Mouse (Mus musculus) lung, embryonic 14.5 days (tissue): ENCODE measurements around the gene Sergef. TPM values are rescaled to one million over a fixed set of nuclear protein-coding genes. Genes with fewer than 3 reads are reported as not detected.
A peak's percentile ranks its signal among the peaks of the same experiment; 100 is the strongest.
"Not testable (repeated sequence)": the region's sequence is repeated elsewhere in the genome, so short reads cannot be mapped to it uniquely, and the experiment has no call there.

Source experiments
- ATAC-seq: fragments of 200-750 bp; cut with Nextera tagmentation; 2 replicates; pipeline ENCODE4 v1.8.0; 2017; ENCODE audit warnings: mild to moderate bottlenecking, moderate TSS enrichment, moderate library complexity; ENCODE audit not compliant: insufficient read depth
- DNase-seq: peaks from one replicate; pipeline ENCODE4 v3.0.0-alpha.2; 2015
- H3K27ac ChIP-seq: fragments of 300-500 bp; sonication (generic); 2 replicates; pipeline ENCODE4 v1.5.1; 2014; ENCODE audit warnings: low read depth, mild to moderate bottlenecking, moderate library complexity
- H3K27me3 ChIP-seq: fragments of 300-500 bp; sonication (generic); 2 replicates; pipeline ENCODE4 v1.6.1; 2014; ENCODE audit warnings: low read length, control low read depth; ENCODE audit not compliant: insufficient read depth
- H3K36me3 ChIP-seq: fragments of 300-500 bp; sonication (generic); 2 replicates; pipeline ENCODE4 v1.6.1; 2014; ENCODE audit warnings: control low read depth; ENCODE audit not compliant: insufficient read depth
- H3K4me1 ChIP-seq: fragments of 300-500 bp; sonication (generic); 2 replicates; pipeline ENCODE4 v1.6.1; 2014; ENCODE audit warnings: antibody characterized with exemption, control low read depth; ENCODE audit not compliant: insufficient read depth
- H3K4me2 ChIP-seq: fragments of 300-500 bp; sonication (generic); 2 replicates; pipeline ENCODE4 v1.6.1; 2014; ENCODE audit warnings: mild to moderate bottlenecking
- H3K4me3 ChIP-seq: fragments of 300-500 bp; sonication (generic); 2 replicates; pipeline ENCODE4 v1.5.1; 2014; ENCODE audit warnings: low read depth, low read length
- H3K9ac ChIP-seq: fragments of 300-500 bp; sonication (generic); 2 replicates; pipeline ENCODE4 v1.6.1; 2014
- H3K9me3 ChIP-seq: fragments of 300-500 bp; sonication (generic); 2 replicates; pipeline ENCODE4 v1.6.1; 2016; ENCODE audit warnings: low read depth, low read length, control low read depth
- CTCF ChIP-seq: IDR thresholded peaks from 2 replicates; pipeline ENCODE4 v1.5.1; 2016; ENCODE audit warnings: antibody characterized with exemption, low read depth
- WGBS: fragments of 180-500 bp; shearing (Covaris S2); extraction: QIAGEN DNeasy Blood & Tissue Kit; methylation state at CpG from one replicate; pipeline ENCODE4 v1.1.7; 2014; 5-methylcytosine and 5-hydroxymethylcytosine counted together
- polyA plus RNA-seq: library from polyadenylated mRNA; unstranded; fragments of >200 nt; fragmentation: Nextera tagmentation; extraction: Ambion mirVana; gene quantifications from 2 replicates; pipeline ENCODE4 v1.2.1, GENCODE M21; 2014

Sergef gene
- polyA plus RNA-seq, 1 experiment from 2014 or later, result 12.7 TPM

DNA sequence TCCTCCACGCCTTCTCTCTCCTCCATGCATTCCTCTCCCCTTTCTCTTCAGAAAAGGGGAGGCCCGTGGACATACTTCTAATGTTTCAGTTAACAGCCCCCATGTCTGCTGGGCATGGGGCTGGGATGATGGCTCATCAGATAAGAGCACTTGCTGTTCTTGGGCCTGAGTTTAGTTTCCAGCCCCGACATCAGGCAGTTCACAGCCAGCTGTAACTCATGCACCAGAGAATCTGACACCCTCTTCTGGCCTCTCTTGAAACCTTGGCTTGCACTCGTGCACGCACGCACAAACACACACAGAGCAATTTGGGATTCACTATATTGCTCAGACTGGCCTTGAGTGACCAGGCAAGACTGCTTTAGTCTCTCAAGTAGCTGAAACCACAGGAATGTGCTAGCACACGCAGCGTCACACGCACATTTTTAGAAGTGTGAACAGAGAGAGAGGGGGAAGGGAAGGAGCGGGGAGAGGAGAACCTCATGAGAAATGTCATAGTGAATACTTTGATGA lies 32.6 kb upstream of the Sergef start, which contains the start of gene Tph1:
Gene Tph1, minus strand, starts transcription at position 378 of the 513 bp plus-strand sequence.
- H3K4me3 ChIP-seq, result no peak within 1 kb of the TSS
- no peak within 1 kb of the TSS; the same call in 1 of the 2 replicates for H3K9ac ChIP-seq
- H3K27ac ChIP-seq, result no peak within 1 kb of the TSS
- H3K9me3 ChIP-seq, result no peaks in the 10 kb centered on the region
- H3K36me3 ChIP-seq, result no peaks in the 10 kb centered on the region
- peaks cover 9% of the 10 kb centered on the region; the same call in 1 of the 2 replicates for H3K27me3 ChIP-seq
- 19% methylated on average over 10 of the region's 10 CpGs for WGBS
- no peak within 1 kb of the TSS for H3K4me2 ChIP-seq
- H3K4me1 ChIP-seq, result 0 out of 2 replicates have a peak, but pooled peaks cover 3% of the 10 kb centered on the region
- DNase-seq (peak; percentile 48), ATAC-seq (no peak; the same call in 1 of the 2 replicates)
- no peak for TF ChIP-seq CTCF

DNA sequence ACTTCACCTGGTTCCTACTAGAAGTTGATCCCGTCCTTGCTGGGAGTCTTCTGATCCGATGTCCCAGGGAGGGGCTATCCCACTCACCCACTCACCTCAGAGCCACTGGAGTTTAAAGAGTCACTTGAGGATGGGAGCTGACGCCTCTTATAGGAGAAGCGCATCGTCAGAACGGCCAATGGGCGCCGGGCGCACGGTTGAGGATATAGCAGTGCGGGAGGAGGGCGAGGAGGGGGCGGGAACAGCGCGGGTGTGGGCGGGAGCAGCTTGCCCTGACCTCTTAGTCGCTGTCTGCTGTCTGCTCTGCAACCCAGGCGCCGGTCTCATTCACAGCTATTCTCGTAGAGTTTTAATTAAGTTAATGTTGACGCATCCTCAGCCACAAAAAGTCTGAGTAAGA lies 27.6 kb upstream of the Sergef start:
- H3K27ac ChIP-seq, result no peak overlapping the region
- peaks cover 16% of the 10 kb centered on the region for H3K27me3 ChIP-seq
- no peak overlapping the region for H3K4me3 ChIP-seq
- ATAC-seq (no peak), DNase-seq (peak; percentile 21)
- H3K9me3 ChIP-seq, result no peaks in the 10 kb centered on the region
- no peak overlapping the region for H3K9ac ChIP-seq
- 2% methylated on average over 21 of the region's 21 CpGs for WGBS
- no peak for TF ChIP-seq CTCF
- H3K4me2 ChIP-seq, result peak overlapping the region; percentile 29; the same call in 1 of the 2 replicates
- no peaks in the 10 kb centered on the region for H3K36me3 ChIP-seq
- 0 out of 2 replicates have a peak, but pooled peaks cover under 1% of the 10 kb centered on the region for H3K4me1 ChIP-seq

DNA sequence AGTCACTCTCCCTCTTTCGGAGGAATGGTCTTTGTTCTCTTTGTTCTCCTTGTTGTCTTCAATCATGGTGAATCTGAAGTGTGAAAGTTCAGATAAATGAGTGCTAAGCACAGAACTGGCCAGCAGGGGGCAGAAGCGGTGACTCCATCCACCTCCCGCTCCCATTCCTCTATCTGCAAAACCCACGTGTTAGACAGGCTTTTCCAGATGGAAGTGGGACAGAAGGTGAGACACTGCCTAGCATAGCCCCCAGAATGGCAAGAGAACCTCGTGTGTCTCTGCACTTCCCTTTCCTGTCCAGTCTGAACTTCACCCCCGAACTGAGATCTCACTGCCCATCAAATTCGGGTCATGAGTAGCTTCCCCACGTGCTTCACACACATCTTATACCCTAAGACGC lies 25.6 kb upstream of the Sergef start:
- ATAC-seq, result no peak
- no peaks in the 10 kb centered on the region for H3K4me1 ChIP-seq
- no peak overlapping the region for H3K4me2 ChIP-seq
- peaks cover 16% of the 10 kb centered on the region for H3K27me3 ChIP-seq
- H3K36me3 ChIP-seq, result no peaks in the 10 kb centered on the region
- no peaks in the 10 kb centered on the region for H3K9me3 ChIP-seq
- H3K9ac ChIP-seq, result no peak overlapping the region
- 29% methylated on average over 9 of the region's 9 CpGs for WGBS
- no peak overlapping the region for H3K4me3 ChIP-seq
- peak; percentile 54 for DNase-seq
- peak; percentile 77 for TF ChIP-seq CTCF
- no peak overlapping the region for H3K27ac ChIP-seq

DNA sequence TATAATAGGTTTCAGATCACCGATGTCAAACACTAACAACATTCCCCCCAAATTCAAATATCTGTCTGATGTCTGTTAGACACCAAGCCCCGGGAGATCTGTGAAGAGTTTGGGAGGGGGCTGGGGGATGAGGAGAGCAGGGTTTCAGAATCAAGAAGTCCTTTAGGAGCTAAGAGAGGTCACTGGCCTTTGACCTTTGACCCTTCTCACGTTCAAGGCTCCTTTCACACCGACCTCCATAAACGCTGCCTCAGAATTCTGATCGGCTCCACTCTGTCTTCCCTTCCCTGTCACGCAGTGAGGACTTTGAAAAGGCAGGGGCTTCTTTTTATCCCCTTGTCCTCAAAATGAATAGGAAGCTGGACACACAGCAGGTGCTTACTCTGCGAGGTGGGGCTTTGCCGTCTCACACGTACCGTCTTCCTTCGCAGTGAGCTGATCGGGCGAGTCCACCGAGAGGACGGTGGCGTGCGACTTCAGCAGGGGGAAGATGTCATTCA lies 22.0 kb upstream of the Sergef start:
- Histone ChIP-seq H3K36me3 (no peaks in the 10 kb centered on the region), H3K27me3 (peaks cover 4% of the 10 kb centered on the region; the same call in 1 of the 2 replicates), H3K4me1 (no peaks in the 10 kb centered on the region), H3K4me3 (no peak overlapping the region), H3K27ac (no peak overlapping the region), H3K9me3 (no peaks in the 10 kb centered on the region), H3K9ac (no peak overlapping the region), H3K4me2 (no peak overlapping the region)
- ATAC-seq, result no peak
- DNase-seq, result no peak
- WGBS, result 48% methylated on average over 18 of the region's 18 CpGs
- TF ChIP-seq CTCF, result no peak

DNA sequence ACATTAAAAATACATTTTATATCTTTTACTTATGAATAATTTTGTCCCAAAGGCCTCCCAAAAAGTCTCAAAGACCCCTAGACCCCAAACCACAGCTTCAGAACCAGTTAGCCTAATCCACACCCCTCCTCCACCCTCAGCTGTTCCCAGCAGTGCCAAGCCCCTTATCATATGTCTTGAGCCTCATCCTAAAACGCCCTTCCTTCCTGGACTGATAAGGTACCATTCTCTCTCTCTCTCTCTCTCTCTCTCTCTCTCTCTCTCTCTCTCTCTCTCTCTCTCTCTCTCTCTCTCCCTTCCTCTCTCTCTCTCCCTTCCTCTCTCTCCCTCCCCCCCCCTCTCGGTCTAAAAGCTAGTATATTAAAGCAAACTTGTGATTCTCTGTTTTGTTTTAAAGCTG lies 12.7 kb upstream of the Sergef start:
- Histone ChIP-seq H3K27ac (no peak overlapping the region), H3K27me3 (no peaks in the 10 kb centered on the region), H3K9ac (no peak overlapping the region), H3K4me2 (no peak overlapping the region), H3K4me1 (no peaks in the 10 kb centered on the region), H3K36me3 (no peaks in the 10 kb centered on the region), H3K9me3 (no peaks in the 10 kb centered on the region), H3K4me3 (no peak overlapping the region)
- TF ChIP-seq CTCF, result no peak
- DNase-seq (no peak), ATAC-seq (no peak)
- WGBS, result 39% methylated on average over 2 of the region's 2 CpGs

DNA sequence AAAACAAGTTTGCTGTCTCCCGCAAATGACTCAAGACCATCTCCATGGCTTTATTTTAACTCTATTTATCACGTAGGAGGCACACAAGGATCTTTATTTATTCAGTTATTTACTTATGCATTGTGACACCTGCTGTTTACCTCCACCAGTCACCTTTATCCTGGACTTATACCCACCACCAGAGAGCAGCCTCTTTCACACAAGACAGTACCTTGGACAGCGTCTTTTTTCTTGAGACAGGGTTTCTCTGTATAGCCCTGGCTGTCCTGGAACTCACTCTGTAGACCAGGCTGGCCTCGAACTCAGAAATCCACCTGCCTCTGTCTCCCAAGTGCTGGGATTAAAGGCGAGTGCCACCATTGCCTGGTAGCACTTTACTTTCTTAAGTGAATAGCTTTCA lies 10.6 kb upstream of the Sergef start:
- H3K36me3 ChIP-seq, H3K4me1 ChIP-seq, H3K9ac ChIP-seq, ATAC-seq, H3K27ac ChIP-seq, H3K9me3 ChIP-seq, H3K4me3 ChIP-seq, H3K4me2 ChIP-seq, H3K27me3 ChIP-seq: not testable (repeated sequence)
- WGBS, result 39% methylated on average over 5 of the region's 5 CpGs
- DNase-seq, result peak; percentile 64

DNA sequence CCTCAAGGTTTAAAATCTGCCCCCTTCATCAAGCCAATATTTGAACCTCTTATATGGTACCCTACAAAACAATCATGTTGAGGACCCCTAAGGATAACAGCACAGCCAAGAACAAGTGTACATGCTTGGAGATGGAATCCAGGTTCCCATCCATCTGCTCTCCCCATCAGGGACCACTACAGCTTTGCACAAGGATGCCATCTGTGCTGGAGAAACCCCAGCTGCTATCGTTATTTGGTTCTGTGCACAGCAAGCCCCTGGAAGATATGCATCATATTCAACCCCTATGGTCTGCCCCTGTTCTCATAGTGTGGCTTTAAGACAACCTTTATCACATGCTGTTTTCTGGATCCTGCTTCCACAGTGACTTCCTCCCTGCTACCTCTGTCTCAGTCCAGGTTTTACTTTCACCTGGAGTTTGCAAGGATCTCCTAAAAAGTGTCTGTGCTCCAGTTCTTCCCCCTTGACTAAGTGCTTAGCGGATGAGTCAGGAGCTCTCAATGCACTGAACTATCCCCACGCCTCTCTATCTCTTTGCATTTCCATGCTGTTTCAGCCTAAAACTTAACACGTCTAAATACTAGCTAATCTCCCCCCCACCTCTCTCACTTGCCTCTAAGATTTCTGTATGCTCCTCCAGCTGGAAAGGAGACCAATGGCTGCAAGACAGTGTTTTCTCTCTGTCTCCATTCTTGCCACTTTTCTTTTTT lies 9.0 kb upstream of the Sergef start:
- H3K9ac ChIP-seq, result no peak overlapping the region
- DNase-seq (no peak), ATAC-seq (no peak)
- no peak overlapping the region for H3K4me2 ChIP-seq
- no peak overlapping the region for H3K27ac ChIP-seq
- H3K9me3 ChIP-seq, result no peaks in the 10 kb centered on the region
- no peaks in the 10 kb centered on the region for H3K4me1 ChIP-seq
- no peak overlapping the region for H3K4me3 ChIP-seq
- no peaks in the 10 kb centered on the region for H3K27me3 ChIP-seq
- H3K36me3 ChIP-seq, result no peaks in the 10 kb centered on the region
- WGBS, result 65% methylated on average over 4 of the region's 4 CpGs
- no peak for TF ChIP-seq CTCF
